Mouse (Mus musculus) left cerebral cortex, adult 11 months (tissue): ENCODE data around the gene Commd9.
A peak's percentile ranks its signal among the peaks of the same experiment; 100 is the strongest.

Source experiments
- DNase-seq: peaks from one replicate; pipeline ENCODE4 v3.0.0; 2022; ENCODE audit warnings: low spot score

Commd9 gene

GRCm38 (mm10) chr2:101885768-101886438 lies at the start of gene Commd9:
Gene Commd9, plus strand, starts transcription at chr2:101886247.
- DNase-seq = peak; percentile 91

GRCm38 (mm10) chr2:101842756-101843155 lies 43.3 kb upstream of the Commd9 start:
- DNase-seq = no peak

GRCm38 (mm10) chr2:101854792-101855191 lies 31.3 kb upstream of the Commd9 start:
- DNase-seq = no peak

DNA sequence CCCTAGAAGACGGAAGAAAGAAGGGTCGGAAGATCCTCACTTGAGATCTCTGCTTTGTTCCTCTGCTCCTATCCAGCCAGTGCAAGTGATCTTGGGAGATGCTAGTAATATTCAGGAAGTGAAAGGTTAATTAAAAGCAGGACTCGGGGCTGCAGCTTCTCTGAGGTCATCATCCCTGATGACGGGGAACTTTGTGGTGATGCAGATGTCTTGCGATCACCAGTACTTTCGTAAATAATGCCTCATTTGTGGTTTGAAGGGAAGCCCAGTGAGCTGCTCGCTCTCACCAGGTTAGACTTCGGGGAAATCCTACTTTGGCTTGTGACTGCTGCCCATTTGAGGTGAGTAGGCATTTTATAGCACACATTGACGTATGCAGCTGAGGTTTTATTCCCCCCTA lies 29.9 kb upstream of the Commd9 start:
- no peak for DNase-seq

GRCm38 (mm10) chr2:101860920-101861485 lies 25.0 kb upstream of the Commd9 start:
- DNase-seq = no peak

- DNase-seq = no peak
Measured at GRCm38 (mm10) chr2:101862219-101863123, 23.6 kb upstream of the Commd9 start.

DNA sequence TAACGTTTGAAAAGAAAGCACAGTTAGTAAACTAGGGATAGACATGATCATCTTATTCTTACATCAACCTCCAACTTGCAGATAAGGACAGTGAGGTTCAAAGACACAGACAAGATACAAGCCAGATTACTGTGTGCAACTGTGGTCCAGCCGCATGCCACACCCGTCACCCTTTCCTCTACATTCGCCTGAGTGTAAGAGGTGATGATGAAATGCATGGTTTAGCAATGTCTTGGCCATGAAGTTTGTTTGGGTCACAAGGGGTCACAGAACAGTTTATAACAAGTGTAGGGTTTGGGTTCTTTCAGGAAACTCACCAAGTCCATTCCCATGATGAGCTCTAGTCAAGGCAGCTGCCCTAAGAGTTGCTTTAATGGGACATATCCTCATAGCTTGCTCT lies 17.4 kb upstream of the Commd9 start:
- no peak for DNase-seq

GRCm38 (mm10) chr2:101871179-101871578 lies 14.9 kb upstream of the Commd9 start:
- DNase-seq = no peak

DNA sequence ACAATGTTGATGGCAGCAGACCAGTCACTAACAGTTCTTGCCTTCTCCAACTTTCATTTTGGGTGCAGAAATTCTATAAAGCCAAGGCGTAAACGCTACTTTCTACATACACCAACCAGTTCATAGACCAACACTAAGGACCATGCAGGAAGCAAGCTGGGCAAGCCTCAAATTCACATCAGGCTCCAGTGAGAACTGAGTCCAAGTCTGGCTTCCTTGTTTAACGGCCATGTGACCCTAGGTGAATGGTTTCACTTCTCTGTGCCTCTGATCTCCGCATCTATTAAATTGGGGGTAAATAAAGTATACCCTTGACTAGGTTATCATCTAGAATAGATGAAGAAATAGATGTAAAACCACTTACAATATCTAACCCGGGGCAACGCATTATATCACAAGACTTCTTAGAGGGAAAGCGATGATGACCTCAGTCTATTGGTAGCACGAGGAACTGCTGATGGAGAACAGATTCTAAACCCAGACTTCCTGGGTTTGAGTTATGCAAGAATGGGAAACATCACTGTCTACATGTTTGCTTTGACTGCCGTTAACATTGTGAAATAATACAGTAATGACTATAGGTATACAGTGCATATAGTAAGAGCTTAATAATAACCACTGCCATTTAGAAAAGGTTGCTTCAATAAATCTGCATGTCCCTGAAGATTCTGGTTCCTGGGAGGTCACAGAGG lies 4.4 kb upstream of the Commd9 start:
- DNase-seq = no peak

DNA sequence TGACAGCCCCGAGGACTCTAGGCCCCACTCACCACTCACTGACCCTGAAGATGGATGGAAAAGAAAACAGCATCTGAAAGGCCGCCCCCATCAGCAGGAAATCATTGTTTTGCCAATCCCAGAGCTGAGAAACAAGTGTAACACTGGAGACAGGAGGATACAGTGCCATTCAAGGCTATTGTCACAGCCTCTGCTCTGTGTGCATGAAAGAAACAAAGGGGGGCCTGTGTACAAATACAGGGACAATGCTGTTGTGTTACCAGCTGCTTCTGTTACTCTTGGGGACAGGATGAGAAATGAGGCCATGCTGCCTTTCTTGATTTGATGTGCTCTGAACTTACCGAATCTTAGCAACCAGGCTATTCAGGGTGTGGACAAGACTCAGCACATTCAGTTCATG lies 3.0 kb upstream of the Commd9 start, which contains the start of gene Prr5l:
Gene Prr5l, minus strand, starts transcription at position 30 of the 400 bp plus-strand sequence.
- peak; percentile 37 for DNase-seq

GRCm38 (mm10) chr2:101884286-101884685 lies 1.8 kb upstream of the Commd9 start:
- DNase-seq = no peak

- no peak for DNase-seq
Measured at GRCm38 (mm10) chr2:101888886-101889285, 2.8 kb downstream of the Commd9 start.

GRCm38 (mm10) chr2:101891143-101891542 lies 5.1 kb downstream of the Commd9 start:
- no peak for DNase-seq

- no peak for DNase-seq
Measured at GRCm38 (mm10) chr2:101894126-101894525, 8.1 kb downstream of the Commd9 start.

DNA sequence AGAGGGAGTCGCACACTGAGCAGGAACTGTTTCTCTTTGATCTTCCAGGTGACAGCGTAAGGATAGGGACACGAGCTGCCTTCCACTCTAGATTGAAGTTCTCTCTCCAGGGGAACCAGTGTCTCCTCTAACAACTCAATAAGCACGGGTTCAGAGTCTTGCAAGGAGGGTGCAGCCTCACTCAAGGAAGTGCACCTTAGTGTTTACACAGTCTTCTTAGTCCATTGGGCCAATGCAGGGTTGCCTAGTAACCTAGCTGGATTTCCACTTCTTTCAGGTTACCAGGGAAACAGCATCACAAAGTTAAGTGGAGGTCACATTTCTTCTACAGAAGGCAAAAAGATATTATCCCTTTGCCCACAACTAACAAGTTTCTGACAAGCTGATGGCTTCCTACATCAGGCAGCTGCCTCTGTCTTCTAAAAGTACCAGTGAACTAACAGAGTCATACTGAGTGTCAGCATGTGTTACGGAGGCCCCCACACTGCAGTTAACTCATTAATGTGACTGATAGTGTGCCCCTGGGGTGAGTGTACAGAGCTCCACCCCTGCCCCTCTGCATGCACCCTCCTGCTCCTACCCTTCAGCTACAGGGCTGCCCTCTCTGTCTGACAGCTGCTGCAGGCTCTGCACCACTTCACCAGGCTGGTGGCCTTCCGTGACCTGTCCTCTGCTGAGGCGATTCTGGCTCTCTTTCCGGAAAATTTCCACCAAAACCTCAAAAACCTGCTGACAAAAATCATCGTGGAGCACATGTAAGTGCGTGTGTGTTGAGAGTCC lies 10.6 kb downstream of the Commd9 start:
- no peak for DNase-seq

DNA sequence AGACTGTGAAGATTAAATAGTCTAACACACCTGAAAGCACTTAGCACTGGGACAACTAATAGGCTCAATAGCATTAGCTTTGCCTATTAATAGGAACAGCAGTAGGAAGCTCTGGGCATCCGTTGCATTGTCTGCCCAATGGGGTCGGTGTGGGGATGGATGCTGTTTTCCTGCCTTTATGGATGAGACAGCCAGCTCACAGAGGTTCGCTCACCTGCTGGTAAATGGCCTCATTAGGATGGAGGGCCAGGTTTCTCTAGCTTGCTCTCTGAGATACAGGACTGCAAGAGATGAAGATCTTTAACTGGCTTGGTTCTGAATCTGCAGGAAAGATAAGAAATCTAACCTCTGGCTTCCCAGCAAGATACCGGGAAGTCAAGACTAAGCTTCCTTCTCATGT lies 16.1 kb downstream of the Commd9 start:
- DNase-seq = no peak

GRCm38 (mm10) chr2:101905534-101906378 lies 19.7 kb downstream of the Commd9 start:
- peak; percentile 73 for DNase-seq

DNA sequence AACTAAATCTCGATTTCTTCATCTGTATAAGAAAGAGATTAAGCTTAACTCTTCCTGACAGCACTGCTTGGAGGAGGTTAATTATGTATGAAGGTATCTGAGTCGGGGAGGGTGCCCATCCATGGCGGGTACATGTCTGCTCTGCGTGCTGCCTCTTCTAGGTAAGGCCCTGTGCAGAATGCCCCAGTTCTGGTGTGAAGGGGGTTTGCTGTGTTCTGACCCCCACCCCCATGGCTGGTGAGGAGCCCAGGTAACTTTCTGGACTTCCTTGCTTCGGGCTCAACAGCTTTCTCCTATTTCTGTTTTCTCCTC lies 20.3 kb downstream of the Commd9 start:
- DNase-seq = no peak

DNA sequence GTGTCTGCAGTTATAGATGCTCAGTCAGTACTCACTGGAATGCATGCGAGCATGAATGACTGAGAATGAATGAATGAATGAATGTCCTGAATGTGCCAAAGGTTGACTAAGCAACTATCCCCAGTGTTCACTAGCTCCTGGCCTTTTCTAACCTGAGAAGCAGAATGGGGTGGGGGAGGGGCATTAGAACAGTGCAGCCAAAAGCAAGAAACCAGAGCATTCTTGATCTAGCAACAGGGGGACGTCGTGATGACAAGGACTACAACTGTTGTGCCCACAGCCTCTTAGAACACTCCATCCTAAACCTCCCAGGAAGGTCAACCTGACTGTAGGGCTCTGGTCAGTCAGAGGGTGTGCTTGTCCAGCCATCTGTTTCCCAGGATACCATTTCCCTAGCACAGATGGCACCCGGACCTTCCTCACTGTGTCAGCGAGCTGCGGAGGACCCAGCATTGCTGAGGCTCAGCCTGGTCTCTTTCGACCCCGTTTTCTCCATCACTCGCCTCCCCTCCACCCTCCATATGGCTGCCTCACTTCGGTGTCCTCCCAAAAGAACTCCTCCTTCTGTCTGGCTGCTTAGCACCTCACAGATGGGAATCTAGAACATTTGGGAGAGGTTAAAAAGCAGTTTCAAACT lies 21.5 kb downstream of the Commd9 start:
- DNase-seq = no peak

GRCm38 (mm10) chr2:101908773-101909172 lies 22.7 kb downstream of the Commd9 start:
- DNase-seq = peak; percentile 40
